Mouse (Mus musculus) kidney, embryonic 14.5 days (tissue): ENCODE data around the gene Mmp25. TPM values are rescaled to one million over a fixed set of nuclear protein-coding genes. Genes with fewer than 3 reads are reported as not detected.
A peak's percentile ranks its signal among the peaks of the same experiment; 100 is the strongest.

Source experiments
- ATAC-seq: fragments of 200-750 bp; cut with Nextera tagmentation; 2 replicates; pipeline ENCODE4 v1.8.0; 2017; ENCODE audit warnings: moderate number of reproducible peaks, mild to moderate bottlenecking, moderate TSS enrichment, moderate library complexity; ENCODE audit not compliant: low FRiP score, low TSS enrichment
- H3K27ac ChIP-seq: fragments of 300-500 bp; sonication (generic); 2 replicates; pipeline ENCODE4 v1.5.1; 2014; ENCODE audit warnings: low read depth, mild to moderate bottlenecking, low read length, moderate library complexity, mixed read lengths
- H3K27me3 ChIP-seq: fragments of 300-500 bp; sonication (generic); 2 replicates; pipeline ENCODE4 v1.6.1; 2014; ENCODE audit warnings: mild to moderate bottlenecking, low read length; ENCODE audit not compliant: control insufficient read depth, insufficient read depth
- H3K36me3 ChIP-seq: fragments of 300-500 bp; sonication (generic); 2 replicates; pipeline ENCODE4 v1.6.1; 2014; ENCODE audit warnings: low read length, mixed read lengths; ENCODE audit not compliant: control insufficient read depth, insufficient read depth
- H3K4me1 ChIP-seq: fragments of 300-500 bp; sonication (generic); 2 replicates; pipeline ENCODE4 v1.6.1; 2014; ENCODE audit warnings: low read length, mixed read lengths; ENCODE audit not compliant: control insufficient read depth, insufficient read depth
- H3K4me2 ChIP-seq: fragments of 300-500 bp; sonication (generic); replicated peaks from 2 replicates; pipeline ENCODE4 v1.6.1; 2014; ENCODE audit warnings: low read depth, mild to moderate bottlenecking, low read length
- H3K4me3 ChIP-seq: fragments of 300-500 bp; sonication (generic); 2 replicates; pipeline ENCODE4 v1.5.1; 2014; ENCODE audit warnings: mild to moderate bottlenecking, low read length
- H3K9ac ChIP-seq: fragments of 300-500 bp; sonication (generic); 2 replicates; pipeline ENCODE4 v1.6.1; 2014; ENCODE audit warnings: low read depth, mild to moderate bottlenecking, low read length, moderate library complexity
- H3K9me3 ChIP-seq: fragments of 300-500 bp; sonication (generic); 2 replicates; pipeline ENCODE4 v1.6.1; 2016; ENCODE audit warnings: low read length; ENCODE audit not compliant: control insufficient read depth
- WGBS: fragments of 180-500 bp; shearing (Covaris S2); extraction: QIAGEN DNeasy Blood & Tissue Kit; methylation state at CpG from one replicate; pipeline ENCODE4 v1.1.7; 2014; 5-methylcytosine and 5-hydroxymethylcytosine counted together
- polyA plus RNA-seq: library from polyadenylated mRNA; unstranded; fragments of >200 nt; fragmentation: Nextera tagmentation; extraction: Ambion mirVana; gene quantifications from 2 replicates; pipeline ENCODE4 v1.2.1, GENCODE M21; 2014

The Mmp25 gene
- polyA plus RNA-seq, 1 experiment from 2014 or later: 1.3 TPM

DNA sequence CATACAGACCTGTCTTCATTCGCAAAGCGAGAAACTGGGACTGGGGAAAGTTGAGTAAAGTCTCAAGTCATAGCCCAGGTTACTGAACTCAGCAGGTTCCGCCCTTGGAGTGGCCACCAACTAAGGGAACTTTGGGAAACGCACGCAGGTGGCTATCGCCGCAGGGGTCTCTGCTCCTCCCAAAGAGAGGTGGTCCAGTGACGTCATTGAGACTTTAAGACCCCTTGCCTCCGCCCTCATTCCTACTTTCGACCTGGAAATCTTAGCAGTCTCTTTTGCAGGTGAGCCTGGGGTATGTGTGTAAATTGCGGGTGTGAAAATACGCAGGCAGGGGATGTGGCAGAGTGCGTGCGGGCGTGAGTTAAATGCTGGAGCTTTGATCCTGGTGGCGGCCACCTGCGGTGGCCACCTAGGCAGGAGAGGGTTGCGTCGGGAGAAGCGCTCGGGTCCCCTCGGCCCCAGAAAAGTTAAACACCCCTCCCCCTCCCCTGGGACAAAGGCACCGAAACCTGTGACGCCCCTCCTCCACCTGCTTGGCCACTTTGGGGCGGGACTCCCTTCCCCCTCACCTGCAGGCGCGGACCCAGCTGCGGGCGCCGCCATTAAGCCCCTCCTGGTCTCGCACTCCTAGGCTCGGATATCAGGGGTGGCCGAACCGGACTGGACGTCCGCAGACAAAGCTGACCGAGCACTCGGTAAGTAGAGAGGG is 34.2 kb upstream of the Mmp25 start, which contains the start of gene Cldn6:
Gene Cldn6, plus strand, starts transcription at position 123 of the 709 bp plus-strand sequence.
- Histone ChIP-seq H3K27ac (peak within 1 kb of the TSS; percentile 47; the same call in 1 of the 2 replicates), H3K4me1 (peaks cover 49% of the 10 kb centered on the region; the same call in 1 of the 2 replicates), H3K9ac (peak within 1 kb of the TSS; percentile 57), H3K9me3 (no peaks in the 10 kb centered on the region), H3K4me2 (peak within 1 kb of the TSS; percentile 56), H3K4me3 (peak within 1 kb of the TSS; percentile 41), H3K27me3 (peaks cover 27% of the 10 kb centered on the region), H3K36me3 (no peaks in the 10 kb centered on the region)
- 4% methylated on average over 38 of the region's 38 CpGs for WGBS
- ATAC-seq: no peak

DNA sequence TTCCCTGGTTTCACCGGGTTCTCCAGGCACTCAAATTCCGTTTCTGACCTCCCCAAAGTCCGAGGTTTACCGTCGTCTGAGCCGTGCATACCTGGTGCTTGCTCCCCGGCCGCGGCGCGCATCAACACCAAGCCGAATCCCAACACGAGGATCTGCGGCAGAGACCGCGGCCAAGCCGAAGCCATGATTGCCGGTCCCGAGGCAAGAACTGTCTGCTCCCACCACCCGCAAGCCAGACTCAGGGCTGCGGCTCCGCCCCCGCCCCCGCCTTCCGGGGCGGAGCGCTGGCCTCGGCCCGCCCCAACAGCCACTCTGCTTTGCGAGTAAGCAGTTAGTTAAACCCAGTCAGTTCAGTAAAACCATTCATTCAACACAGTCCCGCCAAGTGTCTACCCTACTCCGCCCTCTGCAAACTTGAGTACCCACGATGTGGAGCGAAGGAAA is 32.2 kb upstream of the Mmp25 start, which contains the start of gene Tnfrsf12a:
Gene Tnfrsf12a, minus strand, starts transcription at position 233 of the 444 bp plus-strand sequence.
- under 1% methylated on average over 34 of the region's 34 CpGs for WGBS
- Histone ChIP-seq H3K27me3 (peaks cover 27% of the 10 kb centered on the region), H3K36me3 (no peaks in the 10 kb centered on the region), H3K4me2 (peak within 1 kb of the TSS; percentile 97), H3K4me1 (peaks cover 45% of the 10 kb centered on the region; the same call in 1 of the 2 replicates), H3K4me3 (peak within 1 kb of the TSS; percentile 58), H3K9me3 (no peaks in the 10 kb centered on the region), H3K27ac (peak within 1 kb of the TSS; percentile 30; the same call in 1 of the 2 replicates), H3K9ac (peak within 1 kb of the TSS; percentile 58)
- ATAC-seq: peak; percentile 37; the same call in 1 of the 2 replicates

DNA sequence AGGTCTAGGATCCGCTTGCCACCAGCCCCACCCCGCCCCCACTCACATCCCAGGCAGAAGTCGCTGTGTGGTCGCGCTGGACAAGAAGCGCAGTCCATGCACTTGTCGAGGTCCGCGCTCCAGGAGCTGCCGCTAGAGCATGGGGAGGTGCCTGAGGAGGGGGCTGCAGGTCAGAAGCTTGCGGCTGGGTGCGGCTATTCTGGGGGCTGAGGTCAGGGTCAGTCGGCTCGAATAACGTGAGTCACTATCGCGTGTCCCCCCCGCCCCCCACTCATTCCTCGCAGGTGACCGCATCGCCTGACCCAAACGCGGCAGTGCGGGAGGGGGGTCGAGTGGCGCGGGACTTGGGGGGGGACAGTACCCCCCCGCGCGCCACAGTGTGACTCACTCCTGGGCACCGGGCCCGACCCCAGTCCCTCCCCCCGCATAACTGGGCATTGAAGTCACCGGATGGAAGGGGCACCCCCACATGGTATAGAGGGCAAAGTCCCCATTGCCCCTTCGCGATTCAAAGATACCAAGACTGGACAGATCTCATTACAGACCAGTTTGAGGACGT is 31.5 kb upstream of the Mmp25 start:
- ATAC-seq: peak; percentile 5; the same call in 1 of the 2 replicates
- Histone ChIP-seq H3K27ac (peak overlapping the region; percentile 30; the same call in 1 of the 2 replicates), H3K4me3 (peak overlapping the region; percentile 58), H3K36me3 (no peaks in the 10 kb centered on the region), H3K4me1 (peaks cover 41% of the 10 kb centered on the region; the same call in 1 of the 2 replicates), H3K27me3 (peaks cover 22% of the 10 kb centered on the region), H3K4me2 (peak overlapping the region; percentile 97), H3K9ac (peak overlapping the region; percentile 58), H3K9me3 (no peaks in the 10 kb centered on the region)
- WGBS: 2% methylated on average over 37 of the region's 37 CpGs

DNA sequence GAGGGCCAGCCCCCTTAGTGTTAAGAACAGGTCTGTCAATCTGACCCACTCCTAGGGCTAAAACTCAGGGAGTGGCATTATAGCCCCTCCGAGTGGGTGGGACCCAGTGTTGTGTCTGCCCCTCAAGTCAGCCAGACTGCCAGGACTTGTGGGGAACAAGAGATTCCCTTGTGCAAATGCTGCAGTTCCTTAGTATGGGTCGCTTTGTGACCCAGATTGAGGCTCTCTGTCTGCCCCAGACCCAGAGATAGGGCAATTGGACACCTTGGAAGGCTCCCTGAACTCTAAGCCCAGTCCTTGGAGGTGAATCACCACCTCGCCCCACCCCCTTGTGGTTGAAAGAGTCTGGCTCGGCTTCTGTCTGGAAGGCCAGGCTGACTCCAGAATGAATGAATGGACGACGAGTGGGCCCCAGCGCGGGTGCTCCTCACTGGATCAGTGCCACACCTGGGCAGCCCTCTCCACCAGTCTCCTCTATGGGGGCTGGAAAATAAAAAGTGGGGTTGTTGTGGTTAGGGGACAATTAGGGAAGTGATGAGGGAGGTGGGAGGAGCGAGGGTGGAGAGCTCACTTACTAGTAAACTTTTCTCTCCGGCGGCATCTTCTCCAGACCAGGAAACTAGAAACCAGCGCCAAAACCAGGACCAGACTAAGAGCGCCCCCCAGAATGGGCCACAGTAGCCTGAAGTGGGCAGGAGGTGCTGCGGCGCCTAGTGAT is 30.6 kb upstream of the Mmp25 start:
- H3K9ac ChIP-seq: peak overlapping the region; percentile 58; the same call in 1 of the 2 replicates
- peak overlapping the region; percentile 58 for H3K4me3 ChIP-seq
- no peaks in the 10 kb centered on the region for H3K36me3 ChIP-seq
- H3K9me3 ChIP-seq: no peaks in the 10 kb centered on the region
- peak overlapping the region; percentile 97 for H3K4me2 ChIP-seq
- H3K27ac ChIP-seq: no peak overlapping the region
- WGBS: 9% methylated on average over 15 of the region's 15 CpGs
- H3K4me1 ChIP-seq: peaks cover 38% of the 10 kb centered on the region; the same call in 1 of the 2 replicates
- peaks cover 17% of the 10 kb centered on the region for H3K27me3 ChIP-seq
- no peak for ATAC-seq

DNA sequence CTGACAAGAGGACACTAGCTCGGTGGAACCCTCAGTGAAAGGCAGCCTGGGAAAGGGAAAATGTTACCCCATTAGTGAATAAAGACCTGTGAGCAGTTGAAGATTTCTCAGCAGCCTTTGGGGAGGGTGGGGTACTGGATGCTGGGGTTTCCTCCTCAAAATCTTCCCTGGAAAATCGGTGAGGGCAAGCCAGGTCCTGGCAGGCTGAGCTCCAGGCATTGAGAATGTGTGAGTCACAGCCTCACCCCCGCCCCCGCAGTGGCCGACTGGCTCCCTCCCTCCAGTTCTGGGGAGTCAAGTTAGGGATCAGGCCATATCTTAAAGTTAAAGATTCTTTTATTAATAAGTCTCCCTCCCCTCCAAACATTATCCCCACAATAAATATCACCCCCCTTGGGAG is 30.1 kb upstream of the Mmp25 start:
- H3K27ac ChIP-seq: no peak overlapping the region
- no peak for ATAC-seq
- H3K4me2 ChIP-seq: peak overlapping the region; percentile 56; the same call in 1 of the 2 replicates
- peaks cover 38% of the 10 kb centered on the region; the same call in 1 of the 2 replicates for H3K4me1 ChIP-seq
- peak overlapping the region; percentile 18; the same call in 1 of the 2 replicates for H3K9ac ChIP-seq
- peaks cover 3% of the 10 kb centered on the region; the same call in 1 of the 2 replicates for H3K36me3 ChIP-seq
- no peaks in the 10 kb centered on the region for H3K9me3 ChIP-seq
- WGBS: 39% methylated on average over 5 of the region's 5 CpGs
- H3K4me3 ChIP-seq: no peak overlapping the region
- H3K27me3 ChIP-seq: peaks cover 12% of the 10 kb centered on the region

DNA sequence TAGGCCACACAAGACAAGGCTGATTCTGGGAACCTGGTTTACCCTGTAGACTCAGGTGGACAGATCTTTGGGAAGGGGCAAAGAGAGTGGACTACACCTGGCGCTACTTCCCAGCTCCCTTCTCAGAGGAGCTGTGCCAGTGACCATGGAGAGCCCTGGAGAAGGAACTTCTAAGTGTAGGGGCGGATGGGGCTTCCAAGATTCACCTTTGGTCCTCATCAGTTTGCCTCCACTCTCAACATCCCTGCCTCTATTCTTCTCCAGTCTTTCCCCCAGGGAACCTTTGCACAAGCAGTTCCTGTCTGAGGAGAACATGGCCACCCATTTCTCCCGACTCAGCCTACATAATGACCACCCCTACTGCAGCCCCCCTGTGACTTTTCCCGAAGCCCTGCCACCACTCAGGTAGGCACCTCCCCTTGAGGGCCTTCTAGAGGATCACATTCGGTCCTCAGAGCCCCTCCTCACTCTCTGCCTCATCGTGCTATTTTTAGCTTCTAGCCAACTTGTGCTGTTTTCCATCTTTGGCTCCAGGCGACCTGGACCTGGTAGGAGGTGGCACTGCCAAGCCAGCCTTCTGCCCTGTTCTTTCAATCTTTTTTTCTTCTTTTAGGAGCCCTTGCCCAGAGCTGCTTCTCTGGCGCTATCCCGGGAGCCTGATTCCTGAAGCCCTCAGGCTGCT is 29.3 kb upstream of the Mmp25 start:
- 35% methylated on average over 9 of the region's 9 CpGs for WGBS
- Histone ChIP-seq H3K9ac (peak overlapping the region; percentile 66), H3K27me3 (peaks cover 5% of the 10 kb centered on the region), H3K27ac (no peak overlapping the region), H3K9me3 (no peaks in the 10 kb centered on the region), H3K4me3 (peak overlapping the region; percentile 59), H3K4me1 (peaks cover 38% of the 10 kb centered on the region; the same call in 1 of the 2 replicates), H3K4me2 (peak overlapping the region; percentile 56), H3K36me3 (peaks cover 9% of the 10 kb centered on the region; the same call in 1 of the 2 replicates)
- no peak for ATAC-seq

DNA sequence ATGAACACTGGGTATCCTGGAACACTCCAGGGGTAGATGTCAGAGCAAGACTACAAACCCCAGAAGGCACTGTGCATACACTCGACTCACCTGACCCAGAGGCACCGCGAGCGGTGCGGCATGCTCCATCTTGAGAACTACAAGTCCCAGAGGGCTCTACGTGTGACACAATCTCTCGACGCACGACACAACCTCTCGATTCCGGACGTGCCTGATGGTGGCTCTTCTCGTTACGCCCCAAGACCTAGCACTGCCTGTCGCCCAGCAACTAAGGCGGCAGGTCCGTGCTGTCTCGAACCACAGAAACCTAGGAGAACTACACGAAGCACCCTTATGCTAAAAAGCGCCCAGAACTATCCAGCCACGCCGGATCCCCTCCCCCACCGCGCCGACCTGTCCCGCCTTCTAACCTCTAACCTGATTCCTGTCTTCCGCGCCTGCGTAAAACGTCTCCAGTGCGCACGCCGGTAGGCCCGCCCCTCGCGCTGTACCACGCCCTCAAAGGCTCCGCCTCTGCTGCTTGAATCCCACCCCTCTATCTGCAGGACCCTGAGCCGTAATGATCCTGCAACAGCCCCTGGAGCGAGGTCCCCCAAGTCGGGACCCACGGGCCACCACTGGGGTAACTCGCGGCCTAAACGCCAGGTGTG is 28.5 kb upstream of the Mmp25 start, which contains the start of the genes Hcfc1r1 and Thoc6:
Gene Hcfc1r1, plus strand, starts transcription at position 173 of the 650 bp plus-strand sequence.
Gene Thoc6, minus strand, starts transcription at position 459 of the 650 bp plus-strand sequence.
- Histone ChIP-seq H3K27me3 (no peaks in the 10 kb centered on the region; the same call in 1 of the 2 replicates), H3K36me3 (peaks cover 17% of the 10 kb centered on the region; the same call in 1 of the 2 replicates), H3K4me2 (peak within 1 kb of the TSS; percentile 56), H3K9me3 (no peaks in the 10 kb centered on the region), H3K9ac (peak within 1 kb of the TSS; percentile 66), H3K4me3 (peak within 1 kb of the TSS; percentile 59), H3K4me1 (peaks cover 38% of the 10 kb centered on the region; the same call in 1 of the 2 replicates), H3K27ac (peak within 1 kb of the TSS; percentile 79)
- under 1% methylated on average over 45 of the region's 45 CpGs for WGBS
- peak; percentile 90 for ATAC-seq
